Mouse (Mus musculus) heart, postnatal 0 days (tissue): ENCODE measurements around the gene Araf.

Experiments used
- CTCF ChIP-seq: IDR thresholded peaks from 2 replicates; pipeline ENCODE4 v1.5.1; 2016; ENCODE audit warnings: antibody characterized with exemption, control low read depth, low read depth
- EP300 ChIP-seq: IDR thresholded peaks from 2 replicates; pipeline ENCODE4 v1.6.1; 2016; ENCODE audit warnings: antibody characterized with exemption, low read depth

DNA sequence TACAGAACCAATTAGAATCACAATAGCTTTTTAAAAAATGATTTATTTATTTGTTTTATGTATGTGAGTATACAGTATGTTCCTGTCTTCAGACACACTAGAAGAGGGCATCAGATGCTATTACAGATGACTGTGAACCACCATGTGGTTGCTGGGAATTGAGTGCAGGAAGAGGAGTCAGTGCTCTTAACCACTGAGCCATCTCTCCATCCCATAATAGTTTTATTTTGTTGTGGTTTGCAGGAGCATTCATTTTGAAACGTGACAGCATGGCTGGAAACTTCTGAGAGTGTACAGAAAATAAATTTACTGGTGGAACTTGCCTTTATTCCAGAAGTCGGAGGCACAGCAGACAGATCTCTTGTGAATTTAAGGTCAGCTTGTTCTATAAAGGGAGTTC is 3.8 kb downstream of the Araf start:
- no peak for TF ChIP-seq CTCF
- no peak for TF ChIP-seq EP300
